Mouse (Mus musculus) C2C12 (cell line): Measurements from ENCODE around the gene Col27a1.

Experiments used
- CEBPB ChIP-seq: IDR thresholded peaks from one replicate; pipeline ENCODE4 v1.6.1; 2011; ENCODE audit warnings: low read depth, mild to moderate bottlenecking, control low read depth, moderate library complexity
- CTCF ChIP-seq: IDR thresholded peaks from one replicate; pipeline ENCODE4 v1.5.1; 2011; ENCODE audit not compliant: control insufficient read depth, insufficient read depth, insufficient read length

DNA sequence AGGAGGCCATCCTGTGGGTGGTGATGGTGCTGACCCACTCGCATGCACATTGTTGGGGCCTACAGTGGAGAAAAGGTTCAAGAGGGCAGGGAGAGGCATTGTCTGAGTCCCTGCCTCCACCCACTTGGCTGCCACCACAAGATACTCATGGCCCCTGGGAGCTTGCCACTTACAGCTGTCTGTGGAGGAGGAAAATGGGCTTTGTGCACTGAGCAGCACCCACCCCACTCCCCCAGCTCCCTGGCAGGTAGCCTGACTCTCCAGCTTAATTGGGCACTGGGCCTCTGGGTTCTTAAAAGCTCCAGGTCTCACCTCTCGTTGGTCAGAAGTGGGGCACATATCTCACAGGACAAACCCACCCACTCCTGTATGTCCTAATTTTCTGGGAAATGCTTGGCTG, 76.3 kb downstream of the Col27a1 start:
- TF ChIP-seq CTCF (no peak), CEBPB (no peak)
